Mouse (Mus musculus): Measurements from ENCODE around the gene Apc2. TPM values are rescaled to one million over a fixed set of nuclear protein-coding genes. Genes with fewer than 3 reads are reported as not detected.
A peak's percentile ranks its signal among the peaks of the same experiment; 100 is the strongest.

The Apc2 gene
- polyA plus RNA-seq, 1 experiment from 2014 or later, result 247 TPM

DNA sequence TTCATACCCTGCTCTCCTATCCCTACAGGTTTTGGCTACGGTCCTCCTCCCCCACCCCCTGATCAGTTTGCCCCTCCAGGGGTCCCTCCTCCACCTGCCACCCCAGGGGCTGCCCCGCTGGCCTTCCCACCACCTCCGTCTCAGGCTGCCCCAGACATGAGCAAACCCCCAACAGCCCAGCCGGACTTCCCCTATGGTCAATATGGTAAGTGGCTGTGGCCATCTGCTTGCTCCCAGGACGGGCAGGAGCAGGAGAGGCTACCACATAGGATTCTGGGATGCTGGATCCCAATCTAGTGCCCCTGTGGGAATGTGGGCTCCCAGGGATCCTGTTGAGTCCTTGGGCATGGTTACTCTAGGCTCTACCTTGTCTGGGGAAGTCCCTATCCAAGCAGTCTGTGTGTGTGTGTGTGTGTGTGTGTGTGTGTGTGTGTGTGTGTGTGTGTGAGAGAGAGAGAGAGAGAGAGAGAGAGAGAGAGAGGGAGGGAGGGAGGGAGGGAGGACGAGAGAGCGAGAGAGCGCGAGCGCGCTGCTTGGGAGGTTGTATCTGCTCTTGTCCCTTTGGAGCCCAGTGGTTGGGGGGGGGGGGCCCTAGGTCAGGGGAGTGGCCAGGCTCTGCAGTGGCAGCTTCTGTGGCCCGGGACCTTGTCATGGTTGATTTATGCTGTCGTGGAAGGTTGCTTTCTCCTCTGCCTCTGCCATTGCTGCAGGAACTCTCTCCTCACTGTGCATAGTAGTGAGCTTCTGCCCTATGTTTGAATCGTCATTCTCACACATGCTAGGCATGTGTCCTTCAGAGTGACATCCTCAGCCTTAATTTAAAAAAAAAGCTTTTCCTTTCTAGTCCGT is 10.3 kb upstream of the Apc2 start:
- H3K4me3 ChIP-seq, result no peak overlapping the region
- H3K9ac ChIP-seq, result no peak overlapping the region
- no peak for ATAC-seq (replicated peaks)
- H3K9me3 ChIP-seq, result no peaks in the 10 kb centered on the region
- 83% methylated on average over 14 of the region's 15 CpGs for WGBS
- no peaks in the 10 kb centered on the region for H3K4me1 ChIP-seq
- H3K27me3 ChIP-seq (replicated peaks), result no peaks in the 10 kb centered on the region
- H3K4me2 ChIP-seq, result no peak overlapping the region
- no peak overlapping the region for H3K27ac ChIP-seq
- H3K36me3 ChIP-seq (replicated peaks), result peaks cover 27% of the 10 kb centered on the region

DNA sequence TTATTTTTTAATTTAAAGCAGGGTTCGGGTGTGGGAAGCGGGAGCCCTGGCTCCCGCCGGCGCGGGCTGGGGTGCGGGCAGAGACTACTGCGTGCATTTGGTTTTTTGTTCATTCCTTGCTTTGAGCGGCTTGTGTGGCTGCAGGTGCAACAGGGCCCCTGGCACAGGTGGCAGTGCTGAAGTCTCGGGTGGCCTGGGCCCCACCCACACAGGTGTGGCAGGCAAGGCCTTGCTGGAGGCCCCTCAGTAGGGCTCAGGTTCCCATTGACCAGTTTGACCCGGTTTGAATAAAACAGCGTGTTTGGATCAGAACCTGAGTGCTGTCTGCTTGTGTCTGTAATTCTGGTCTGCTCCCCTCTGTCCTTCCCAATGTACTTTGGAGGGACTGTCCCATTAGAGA is 7.7 kb upstream of the Apc2 start:
- 94% methylated on average over 12 of the region's 12 CpGs for WGBS
- peaks cover 8% of the 10 kb centered on the region for H3K4me1 ChIP-seq
- H3K27ac ChIP-seq, result no peak overlapping the region
- no peak for ATAC-seq (replicated peaks)
- no peak overlapping the region for H3K4me2 ChIP-seq
- no peaks in the 10 kb centered on the region for H3K27me3 ChIP-seq (replicated peaks)
- H3K9me3 ChIP-seq, result no peaks in the 10 kb centered on the region
- H3K9ac ChIP-seq, result no peak overlapping the region
- no peak overlapping the region for H3K4me3 ChIP-seq
- H3K36me3 ChIP-seq (replicated peaks), result peaks cover 23% of the 10 kb centered on the region

DNA sequence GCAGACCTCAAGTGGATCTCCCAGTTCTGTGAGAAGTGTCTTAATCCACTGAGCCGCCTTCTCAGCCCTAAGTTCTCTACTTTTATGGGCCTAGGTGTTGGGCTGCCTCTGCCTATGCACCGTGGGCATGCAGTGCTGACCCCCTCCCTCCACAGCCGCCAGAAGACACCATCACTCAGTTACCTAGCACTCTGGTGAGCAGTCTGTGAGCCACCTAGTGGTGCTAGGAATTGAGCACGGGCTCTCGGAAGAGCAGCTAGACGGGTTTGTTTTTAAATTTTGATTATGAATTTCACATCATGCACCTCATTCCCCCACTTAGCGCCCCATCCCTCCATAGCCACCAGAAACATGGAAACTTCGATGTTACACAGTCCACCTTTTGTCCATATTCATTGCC is 7.1 kb upstream of the Apc2 start:
- Histone ChIP-seq H3K4me3 (no peak overlapping the region), H3K27ac (no peak overlapping the region), H3K9me3 (no peaks in the 10 kb centered on the region), H3K4me2 (no peak overlapping the region), H3K27me3 (replicated peaks) (no peaks in the 10 kb centered on the region), H3K9ac (no peak overlapping the region), H3K4me1 (peaks cover 13% of the 10 kb centered on the region), H3K36me3 (replicated peaks) (peaks cover 20% of the 10 kb centered on the region)
- no peak for ATAC-seq (replicated peaks)
- 72% methylated on average over 8 of the region's 8 CpGs for WGBS

DNA sequence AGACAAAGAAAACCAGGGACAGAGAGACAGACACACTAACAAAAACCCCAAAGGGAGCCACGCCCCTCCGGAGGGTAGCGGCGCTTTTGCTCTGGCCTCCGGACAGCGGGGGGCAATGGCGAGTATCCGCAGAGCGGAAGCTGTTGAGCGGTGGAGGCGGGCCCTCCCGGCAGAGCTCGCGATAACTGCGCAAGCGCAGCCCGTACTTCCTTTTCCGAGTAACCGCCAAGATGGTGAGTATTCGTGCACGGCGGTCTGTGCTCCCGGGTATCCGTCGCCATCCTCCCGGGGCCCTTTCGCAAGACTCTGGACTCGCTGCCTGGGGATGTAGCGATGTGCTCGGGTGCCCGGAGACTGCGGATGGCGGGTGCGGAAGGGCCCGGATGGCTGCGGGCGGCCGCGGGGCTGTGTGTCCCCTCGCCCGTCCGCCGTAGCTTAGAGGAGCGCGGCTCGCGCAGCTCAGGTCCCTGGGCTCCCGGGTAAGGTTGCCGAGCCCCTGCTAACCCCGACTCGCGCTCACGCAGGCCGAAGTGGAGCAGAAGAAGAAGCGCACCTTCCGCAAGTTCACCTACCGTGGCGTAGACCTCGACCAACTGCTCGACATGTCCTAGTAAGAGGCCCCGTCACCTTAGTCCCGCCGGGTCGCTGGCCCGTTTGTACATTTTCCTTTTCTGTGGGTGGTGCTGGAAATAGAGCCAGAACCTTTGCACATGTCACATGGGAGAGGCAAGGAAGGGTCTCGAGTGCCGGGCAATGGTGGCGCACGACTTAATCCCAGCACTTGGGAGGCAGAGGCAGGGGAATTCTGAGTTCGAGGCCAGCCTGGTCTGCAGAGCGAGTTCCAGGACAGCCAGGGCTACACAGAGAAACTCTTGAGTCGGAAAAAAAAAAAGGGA is 3.3 kb upstream of the Apc2 start, which contains the start of gene Rps15:
TSS of gene Rps15 (plus strand) at position 203 of the 896 bp plus-strand sequence.
- peak within 1 kb of the TSS; percentile 91 for H3K27ac ChIP-seq
- peak; percentile 74 for ATAC-seq (replicated peaks)
- WGBS, result 0% methylated on average over 72 of the region's 72 CpGs
- H3K9ac ChIP-seq, result peak within 1 kb of the TSS; percentile 97
- peak within 1 kb of the TSS; percentile 92 for H3K4me3 ChIP-seq
- no peaks in the 10 kb centered on the region for H3K27me3 ChIP-seq (replicated peaks)
- H3K4me2 ChIP-seq, result peak within 1 kb of the TSS; percentile 92
- H3K36me3 ChIP-seq (replicated peaks), result peaks cover 24% of the 10 kb centered on the region
- H3K9me3 ChIP-seq, result no peaks in the 10 kb centered on the region
- peaks cover 50% of the 10 kb centered on the region for H3K4me1 ChIP-seq

DNA sequence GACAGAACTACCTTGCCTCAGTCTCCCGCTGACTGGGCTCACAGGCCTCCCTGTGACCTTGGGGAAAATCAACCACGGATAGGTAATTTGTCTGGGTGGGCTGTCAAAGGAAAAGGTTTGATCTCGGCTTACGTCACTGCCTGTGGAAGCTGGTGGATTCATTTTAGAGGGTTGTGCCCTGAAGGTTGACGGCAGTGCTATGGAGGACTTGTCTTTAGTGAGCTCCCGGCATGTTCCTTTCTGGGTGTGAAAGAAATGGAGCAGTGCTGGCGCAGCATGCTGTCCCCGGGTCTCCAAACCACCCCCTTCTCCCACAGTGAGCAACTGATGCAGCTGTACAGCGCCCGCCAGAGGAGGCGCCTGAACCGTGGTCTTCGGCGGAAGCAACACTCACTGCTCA is 2.5 kb upstream of the Apc2 start:
- H3K9me3 ChIP-seq, result no peaks in the 10 kb centered on the region
- peak overlapping the region; percentile 92 for H3K4me3 ChIP-seq
- H3K9ac ChIP-seq, result peak overlapping the region; percentile 97
- peak overlapping the region; percentile 92 for H3K4me2 ChIP-seq
- H3K4me1 ChIP-seq, result peaks cover 58% of the 10 kb centered on the region
- ATAC-seq (replicated peaks), result no peak
- no peaks in the 10 kb centered on the region for H3K27me3 ChIP-seq (replicated peaks)
- peaks cover 21% of the 10 kb centered on the region for H3K36me3 ChIP-seq (replicated peaks)
- WGBS, result 27% methylated on average over 14 of the region's 14 CpGs
- peak overlapping the region; percentile 91 for H3K27ac ChIP-seq

DNA sequence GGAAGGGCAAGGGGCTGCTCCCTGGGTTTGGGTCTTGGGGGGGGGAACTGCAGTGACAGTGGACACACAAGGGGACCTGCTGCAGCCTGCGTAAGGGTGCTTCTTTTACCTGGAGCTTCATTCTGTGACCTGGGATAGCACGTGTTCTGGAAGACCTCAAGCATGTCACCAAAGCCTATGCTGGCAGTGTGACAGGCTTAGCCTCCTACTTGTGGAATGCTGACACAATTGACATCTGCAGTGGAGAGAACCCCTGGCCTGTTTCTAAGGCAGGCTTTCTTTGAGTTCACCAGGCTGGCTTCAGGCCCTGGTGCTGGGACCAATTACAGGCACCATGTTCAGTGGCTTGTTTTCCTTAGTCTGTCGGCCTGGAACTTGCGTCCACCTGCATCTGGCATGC is 1.5 kb upstream of the Apc2 start:
- Histone ChIP-seq H3K9me3 (no peaks in the 10 kb centered on the region), H3K36me3 (replicated peaks) (peaks cover 14% of the 10 kb centered on the region), H3K27ac (peak overlapping the region; percentile 98; the same call in 1 of the 2 replicates), H3K4me3 (peak overlapping the region; percentile 3; the same call in 1 of the 2 replicates), H3K9ac (no peak overlapping the region), H3K4me1 (peaks cover 63% of the 10 kb centered on the region), H3K4me2 (peak overlapping the region; percentile 92; the same call in 1 of the 2 replicates), H3K27me3 (replicated peaks) (no peaks in the 10 kb centered on the region)
- 75% methylated on average over 4 of the region's 4 CpGs for WGBS
- no peak for ATAC-seq (replicated peaks)

DNA sequence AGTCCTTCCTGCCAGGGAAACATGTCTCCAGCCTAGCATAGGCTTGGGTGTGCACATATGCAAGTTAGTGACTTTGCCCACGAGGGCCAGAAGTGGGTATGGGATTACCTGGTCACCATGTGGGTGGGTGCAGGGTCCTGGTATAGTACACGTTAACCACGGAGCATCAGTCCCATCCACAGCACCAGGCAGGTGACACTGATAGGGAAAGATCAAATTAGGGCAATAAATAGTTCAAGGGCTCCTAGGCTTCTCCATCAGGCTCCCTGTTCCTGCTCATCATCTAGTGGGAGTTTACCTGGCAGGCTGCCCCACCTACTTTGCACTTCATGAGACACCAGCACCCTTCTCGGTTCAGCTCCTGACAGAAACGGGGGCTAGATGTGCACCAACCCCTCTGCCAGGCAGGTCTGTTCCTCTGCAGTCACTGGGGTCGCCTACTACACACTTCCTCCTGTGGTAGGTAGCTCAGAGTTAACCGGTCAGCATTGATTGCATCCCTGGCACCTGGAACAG is 931 bp upstream of the Apc2 start:
- ATAC-seq (replicated peaks), result no peak
- H3K4me2 ChIP-seq, result peak overlapping the region; percentile 98; the same call in 1 of the 2 replicates
- WGBS, result 49% methylated on average over 7 of the region's 7 CpGs
- peak overlapping the region; percentile 98 for H3K27ac ChIP-seq
- no peaks in the 10 kb centered on the region for H3K9me3 ChIP-seq
- peaks cover 14% of the 10 kb centered on the region for H3K36me3 ChIP-seq (replicated peaks)
- no peaks in the 10 kb centered on the region for H3K27me3 ChIP-seq (replicated peaks)
- H3K4me1 ChIP-seq, result peaks cover 63% of the 10 kb centered on the region
- H3K4me3 ChIP-seq, result 0 out of 2 replicates have a peak overlapping the region, but pooled peaks have one; percentile 3
- peak overlapping the region; percentile 92; the same call in 1 of the 2 replicates for H3K9ac ChIP-seq

DNA sequence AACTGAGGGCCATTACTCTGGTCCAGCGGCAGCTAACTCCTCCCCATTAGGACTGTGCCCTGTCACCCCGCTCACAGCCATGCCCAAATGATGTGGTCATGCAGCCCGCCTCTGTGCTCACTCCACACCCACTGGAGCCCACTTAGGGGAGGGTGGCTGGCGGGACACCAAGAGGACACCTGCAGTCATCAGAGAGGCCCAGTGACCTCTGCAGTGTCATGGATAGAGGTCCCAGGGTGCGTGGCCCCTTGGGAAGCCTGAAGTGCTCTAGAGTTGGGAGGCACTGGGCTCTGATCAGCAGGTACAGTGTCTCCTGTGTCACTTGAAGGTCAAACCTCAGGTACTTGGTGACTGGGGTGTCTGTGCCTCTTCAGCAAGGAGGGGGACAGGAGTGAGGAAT is 1.0 kb downstream of the Apc2 start:
- H3K27ac ChIP-seq, result peak overlapping the region; percentile 98
- peak overlapping the region; percentile 47 for H3K4me3 ChIP-seq
- peak overlapping the region; percentile 92 for H3K9ac ChIP-seq
- peaks cover 14% of the 10 kb centered on the region for H3K36me3 ChIP-seq (replicated peaks)
- H3K27me3 ChIP-seq (replicated peaks), result no peaks in the 10 kb centered on the region
- H3K4me2 ChIP-seq, result peak overlapping the region; percentile 98
- H3K9me3 ChIP-seq, result no peaks in the 10 kb centered on the region
- WGBS, result 83% methylated on average over 5 of the region's 5 CpGs
- no peak for ATAC-seq (replicated peaks)
- peaks cover 67% of the 10 kb centered on the region for H3K4me1 ChIP-seq

DNA sequence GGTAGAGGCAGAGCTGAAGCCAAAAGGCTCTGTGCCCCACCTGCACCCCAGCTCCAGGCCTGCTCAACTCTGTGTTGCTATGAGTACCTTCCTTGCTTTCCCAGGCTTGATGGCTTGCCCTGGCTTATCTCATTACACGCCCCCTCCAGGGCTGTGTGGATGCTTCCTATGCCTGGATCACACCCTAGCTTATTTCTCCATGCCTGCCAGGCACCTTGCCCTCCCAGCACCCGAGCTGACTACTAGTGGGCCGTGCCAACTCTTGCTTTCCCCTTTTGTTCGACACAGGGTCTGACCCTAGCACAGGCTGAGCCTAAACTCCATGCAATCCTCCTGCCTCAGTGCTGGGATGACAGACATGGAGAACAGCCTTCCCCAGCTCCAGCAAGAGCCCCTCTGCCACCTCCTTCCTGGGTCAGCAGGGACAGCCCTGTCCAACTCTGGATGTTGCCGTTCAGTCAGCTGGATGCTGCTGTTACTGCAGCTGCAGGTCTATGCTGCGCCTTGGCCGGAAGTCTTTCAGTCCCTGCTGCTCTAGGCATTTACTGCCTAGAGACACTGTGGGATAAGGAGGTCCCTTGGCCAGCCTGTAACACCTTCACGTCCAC is 1.9 kb downstream of the Apc2 start:
- peaks cover 73% of the 10 kb centered on the region for H3K4me1 ChIP-seq
- H3K9ac ChIP-seq, result peak overlapping the region; percentile 92
- peak overlapping the region; percentile 47; the same call in 1 of the 2 replicates for H3K4me3 ChIP-seq
- no peak for ATAC-seq (replicated peaks)
- H3K27ac ChIP-seq, result peak overlapping the region; percentile 98
- H3K27me3 ChIP-seq (replicated peaks), result no peaks in the 10 kb centered on the region
- WGBS, result 66% methylated on average over 8 of the region's 8 CpGs
- peaks cover 14% of the 10 kb centered on the region for H3K36me3 ChIP-seq (replicated peaks)
- peak overlapping the region; percentile 98 for H3K4me2 ChIP-seq
- no peaks in the 10 kb centered on the region for H3K9me3 ChIP-seq

DNA sequence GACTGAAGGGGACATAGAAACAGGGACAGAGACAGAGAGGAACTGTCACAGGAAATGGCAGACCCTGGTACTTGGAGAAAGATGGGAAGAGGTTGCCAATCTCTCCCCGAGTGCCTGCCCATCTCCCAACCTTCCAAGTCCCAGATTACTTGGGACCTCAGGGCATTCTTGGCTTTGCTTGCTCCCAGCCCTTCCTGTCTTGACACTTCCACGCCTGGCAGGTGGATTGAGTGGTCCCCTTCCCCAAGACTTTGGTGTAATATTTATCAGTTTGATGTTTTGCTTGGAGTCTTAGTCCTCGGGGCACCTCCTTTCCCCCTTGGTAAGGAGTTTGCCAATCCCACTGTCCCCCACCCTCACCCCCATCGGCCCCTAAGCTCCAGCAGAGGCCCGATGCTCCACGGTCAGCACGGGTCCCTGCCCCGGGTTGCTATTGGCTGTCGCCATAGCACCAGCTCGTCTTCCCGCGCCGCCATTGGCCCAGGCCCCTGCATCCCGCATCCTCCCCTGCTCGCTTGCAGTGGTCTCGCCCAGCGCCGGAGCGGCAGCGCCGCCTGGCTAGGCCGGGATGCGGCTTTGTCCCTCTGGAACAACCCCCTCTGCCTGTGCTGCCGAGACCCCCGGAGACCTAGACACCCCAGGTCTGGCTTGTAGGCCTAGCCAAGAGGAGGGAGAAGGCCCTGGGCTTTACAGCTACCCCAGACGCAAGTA is 2.9 kb downstream of the Apc2 start:
- Histone ChIP-seq H3K27ac (peak overlapping the region; percentile 98), H3K36me3 (replicated peaks) (peaks cover 16% of the 10 kb centered on the region), H3K4me1 (peaks cover 73% of the 10 kb centered on the region), H3K9ac (peak overlapping the region; percentile 92), H3K9me3 (no peaks in the 10 kb centered on the region), H3K4me2 (peak overlapping the region; percentile 98), H3K4me3 (peak overlapping the region; percentile 67), H3K27me3 (replicated peaks) (no peaks in the 10 kb centered on the region)
- ATAC-seq (replicated peaks), result peak; percentile 76
- 1% methylated on average over 26 of the region's 26 CpGs for WGBS

DNA sequence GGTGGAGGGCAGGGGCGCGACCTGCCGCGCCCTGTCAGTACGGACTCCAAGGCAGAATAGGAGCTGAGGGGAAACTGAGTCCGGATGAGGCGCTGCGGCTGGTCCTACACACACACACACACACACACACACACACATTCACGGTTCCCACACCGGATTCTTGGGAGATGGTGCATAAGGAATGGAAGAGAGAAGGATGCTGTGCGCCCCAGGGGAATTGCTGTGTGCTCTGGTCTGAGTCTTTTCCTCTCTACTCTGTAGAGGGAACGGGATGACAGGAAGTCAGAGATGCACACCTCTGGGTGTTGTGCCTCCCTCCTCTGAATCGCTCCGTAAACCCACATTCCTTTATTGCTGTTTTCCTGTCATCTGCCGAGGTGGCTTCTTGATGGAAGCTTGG is 3.5 kb downstream of the Apc2 start:
- no peaks in the 10 kb centered on the region for H3K9me3 ChIP-seq
- peak overlapping the region; percentile 98 for H3K27ac ChIP-seq
- peak overlapping the region; percentile 98 for H3K4me2 ChIP-seq
- no peak for ATAC-seq (replicated peaks)
- peak overlapping the region; percentile 67 for H3K4me3 ChIP-seq
- no peaks in the 10 kb centered on the region for H3K27me3 ChIP-seq (replicated peaks)
- H3K9ac ChIP-seq, result peak overlapping the region; percentile 92
- WGBS, result 3% methylated on average over 15 of the region's 15 CpGs
- H3K36me3 ChIP-seq (replicated peaks), result peaks cover 14% of the 10 kb centered on the region
- H3K4me1 ChIP-seq, result peaks cover 73% of the 10 kb centered on the region

Measured in midbrain, embryonic 15.5 days (tissue).